Mouse (Mus musculus): ENCODE data around the gene Dnajc6. TPM values are rescaled to one million over a fixed set of nuclear protein-coding genes. Genes with fewer than 3 reads are reported as not detected.

Dnajc6 gene
- polyA plus RNA-seq, 1 experiment from 2014 or later: 0.74 TPM

DNA sequence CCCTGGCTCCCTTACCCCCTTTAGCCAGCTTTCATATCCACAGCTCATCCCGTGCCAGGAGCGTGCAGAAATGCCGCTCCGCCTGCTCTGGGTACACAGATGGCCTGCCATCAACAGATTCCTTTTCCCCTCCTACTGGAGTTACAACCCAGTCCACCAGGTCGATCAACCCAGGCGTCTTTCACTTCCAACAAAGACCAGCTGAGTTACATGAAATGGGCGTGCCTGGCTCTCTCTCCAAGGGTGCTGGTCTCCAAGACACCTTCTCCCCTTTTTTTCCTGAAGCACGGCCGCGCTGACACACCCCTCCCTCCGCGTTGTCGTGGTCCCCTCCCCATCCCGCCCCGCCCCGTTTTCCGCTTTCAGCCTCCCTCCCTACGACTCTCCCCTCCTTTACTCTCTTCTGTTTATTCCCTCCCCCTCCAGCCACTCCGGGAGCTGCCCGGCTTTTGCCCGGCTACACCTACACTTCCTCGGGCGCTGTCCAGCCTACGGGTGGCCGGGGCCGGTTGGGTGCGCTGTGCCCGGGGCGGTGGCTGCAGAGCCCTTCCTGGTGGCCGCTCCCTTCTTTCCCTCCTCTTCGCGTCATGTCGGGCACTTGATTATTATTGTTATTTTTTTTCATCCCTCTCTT is 53.6 kb downstream of the Dnajc6 start:
- under 1% methylated on average over 33 of the region's 33 CpGs for WGBS
- Histone ChIP-seq H3K4me1 (ENCODE audit: control insufficient read depth, insufficient read depth, low read length) (0 out of 2 replicates have a peak, but pooled peaks cover 4% of the 10 kb centered on the region), H3K27ac (ENCODE audit: low read depth, low read length) (no peak overlapping the region), H3K36me3 (ENCODE audit: control insufficient read depth, insufficient read depth, low read length) (no peaks in the 10 kb centered on the region), H3K9ac (ENCODE audit: low read depth, low read length) (no peak overlapping the region), H3K4me3 (ENCODE audit: low read length) (peak overlapping the region; percentile 40), H3K27me3 (ENCODE audit: control insufficient read depth, insufficient read depth, low read length) (peaks cover 14% of the 10 kb centered on the region), H3K4me2 (replicated peaks; ENCODE audit: low read depth, low read length) (peak overlapping the region; percentile 62), H3K9me3 (ENCODE audit: control insufficient read depth, low read length) (no peaks in the 10 kb centered on the region)
- peak; percentile 90 for ATAC-seq (ENCODE audit: low FRiP score, low TSS enrichment)

DNA sequence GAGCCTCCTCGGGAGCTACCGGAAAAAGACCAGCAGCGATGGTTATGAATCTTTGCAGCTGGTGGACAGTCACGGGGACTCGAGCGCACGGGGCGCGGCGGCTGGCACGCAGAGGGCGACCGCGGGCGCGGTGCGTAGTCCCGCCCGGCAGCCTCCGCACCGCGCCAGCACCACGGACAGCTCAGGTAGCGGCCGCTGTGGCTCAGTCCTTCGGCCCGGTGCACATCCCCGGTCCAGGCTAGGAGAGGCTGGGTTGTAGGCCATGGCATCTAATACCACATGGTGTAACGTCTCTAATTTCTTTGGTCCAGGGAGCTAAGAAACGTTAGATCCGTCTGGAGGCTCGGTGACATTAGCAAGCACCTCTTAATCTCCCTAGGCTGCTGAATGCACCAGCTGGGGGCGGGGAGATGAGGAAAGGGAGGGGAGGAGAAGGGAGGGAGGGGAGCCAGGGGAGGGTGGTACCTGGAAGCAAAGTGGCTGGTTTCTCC is 54.3 kb downstream of the Dnajc6 start:
- peak; percentile 95 for ATAC-seq (ENCODE audit: low FRiP score, low TSS enrichment)
- under 1% methylated on average over 32 of the region's 33 CpGs for WGBS
- no peak overlapping the region for H3K9ac ChIP-seq (ENCODE audit: low read depth, low read length)
- peaks cover 14% of the 10 kb centered on the region for H3K27me3 ChIP-seq (ENCODE audit: control insufficient read depth, insufficient read depth, low read length)
- H3K4me3 ChIP-seq (ENCODE audit: low read length): peak overlapping the region; percentile 40
- no peaks in the 10 kb centered on the region for H3K36me3 ChIP-seq (ENCODE audit: control insufficient read depth, insufficient read depth, low read length)
- H3K9me3 ChIP-seq (ENCODE audit: control insufficient read depth, low read length): no peaks in the 10 kb centered on the region
- H3K4me1 ChIP-seq (ENCODE audit: control insufficient read depth, insufficient read depth, low read length): 0 out of 2 replicates have a peak, but pooled peaks cover 4% of the 10 kb centered on the region
- H3K27ac ChIP-seq (ENCODE audit: low read depth, low read length): no peak overlapping the region
- peak overlapping the region; percentile 62 for H3K4me2 ChIP-seq (replicated peaks; ENCODE audit: low read depth, low read length)

DNA sequence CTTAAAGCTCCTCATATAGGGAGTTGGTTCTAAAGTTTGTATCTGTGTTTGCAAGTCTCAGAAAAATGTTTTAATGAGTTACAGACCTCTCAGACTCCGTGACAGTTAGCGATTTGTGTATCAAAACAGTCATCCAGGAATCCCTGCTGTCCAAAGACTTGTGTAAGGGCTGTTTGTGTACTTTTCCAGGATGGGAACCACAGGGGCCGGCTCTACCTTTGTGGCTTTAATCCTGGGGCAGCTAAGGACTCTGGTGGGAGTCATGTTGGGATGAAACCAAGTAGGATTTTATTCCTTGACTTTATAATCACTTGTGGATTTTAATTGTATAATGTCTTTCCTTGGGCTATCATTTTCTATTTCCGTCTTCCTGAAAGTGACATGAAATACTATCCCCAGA is 55.0 kb downstream of the Dnajc6 start:
- Histone ChIP-seq H3K4me1 (ENCODE audit: control insufficient read depth, insufficient read depth, low read length) (0 out of 2 replicates have a peak, but pooled peaks cover 4% of the 10 kb centered on the region), H3K36me3 (ENCODE audit: control insufficient read depth, insufficient read depth, low read length) (no peaks in the 10 kb centered on the region), H3K9me3 (ENCODE audit: control insufficient read depth, low read length) (no peaks in the 10 kb centered on the region), H3K27me3 (ENCODE audit: control insufficient read depth, insufficient read depth, low read length) (peaks cover 14% of the 10 kb centered on the region), H3K4me3 (ENCODE audit: low read length) (no peak overlapping the region), H3K27ac (ENCODE audit: low read depth, low read length) (no peak overlapping the region), H3K4me2 (replicated peaks; ENCODE audit: low read depth, low read length) (no peak overlapping the region), H3K9ac (ENCODE audit: low read depth, low read length) (no peak overlapping the region)
- 14% methylated on average over 4 of the region's 4 CpGs for WGBS
- ATAC-seq (ENCODE audit: low FRiP score, low TSS enrichment): no peak

DNA sequence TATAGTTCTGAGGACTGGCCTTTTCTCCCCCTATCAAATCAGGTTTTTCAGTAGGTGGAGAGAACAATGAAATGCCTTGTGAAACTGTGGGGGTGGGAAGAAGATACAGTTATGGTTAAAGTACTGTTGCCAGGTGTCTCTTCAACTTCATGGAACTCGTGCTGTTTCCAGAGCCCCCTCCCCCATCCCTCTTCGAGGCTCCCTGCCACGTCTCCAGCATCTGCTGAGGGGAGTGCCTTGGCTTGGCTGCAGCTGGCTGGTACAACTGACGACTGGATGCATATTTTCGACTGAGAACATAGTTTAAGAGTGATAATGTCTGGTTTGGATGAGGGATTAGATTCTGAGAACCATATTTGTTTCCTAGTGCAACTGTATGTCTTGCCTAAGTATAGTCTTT is 55.9 kb downstream of the Dnajc6 start:
- Histone ChIP-seq H3K27me3 (ENCODE audit: control insufficient read depth, insufficient read depth, low read length) (peaks cover 14% of the 10 kb centered on the region), H3K4me3 (ENCODE audit: low read length) (no peak overlapping the region), H3K4me2 (replicated peaks; ENCODE audit: low read depth, low read length) (no peak overlapping the region), H3K9ac (ENCODE audit: low read depth, low read length) (no peak overlapping the region), H3K4me1 (ENCODE audit: control insufficient read depth, insufficient read depth, low read length) (0 out of 2 replicates have a peak, but pooled peaks cover 4% of the 10 kb centered on the region), H3K9me3 (ENCODE audit: control insufficient read depth, low read length) (no peaks in the 10 kb centered on the region), H3K36me3 (ENCODE audit: control insufficient read depth, insufficient read depth, low read length) (no peaks in the 10 kb centered on the region), H3K27ac (ENCODE audit: low read depth, low read length) (no peak overlapping the region)
- 20% methylated on average over 5 of the region's 5 CpGs for WGBS
- no peak for ATAC-seq (ENCODE audit: low FRiP score, low TSS enrichment)

DNA sequence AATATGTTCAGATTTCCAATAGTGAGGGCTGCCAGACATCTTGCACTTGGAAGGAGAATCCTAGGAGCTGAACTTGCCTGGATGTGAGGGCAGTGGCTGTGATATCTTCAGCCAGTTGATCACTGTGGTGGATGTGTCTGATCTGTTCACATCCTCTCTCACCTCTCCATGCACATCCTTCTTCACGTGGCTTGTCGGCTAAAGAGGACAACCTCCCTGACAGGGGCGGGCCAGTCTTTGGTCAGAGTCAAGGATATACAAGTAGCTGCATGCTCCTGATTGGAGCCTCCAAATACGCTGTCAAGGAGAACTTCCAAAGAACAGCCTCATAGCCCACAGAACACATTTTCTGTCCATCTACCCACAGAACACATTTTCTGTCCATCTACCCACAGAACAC is 58.6 kb downstream of the Dnajc6 start:
- H3K27ac ChIP-seq (ENCODE audit: low read depth, low read length): no peak overlapping the region
- no peak overlapping the region for H3K4me3 ChIP-seq (ENCODE audit: low read length)
- H3K9ac ChIP-seq (ENCODE audit: low read depth, low read length): no peak overlapping the region
- no peak overlapping the region for H3K4me2 ChIP-seq (replicated peaks; ENCODE audit: low read depth, low read length)
- ATAC-seq (ENCODE audit: low FRiP score, low TSS enrichment): no peak
- H3K9me3 ChIP-seq (ENCODE audit: control insufficient read depth, low read length): no peaks in the 10 kb centered on the region
- H3K36me3 ChIP-seq (ENCODE audit: control insufficient read depth, insufficient read depth, low read length): no peaks in the 10 kb centered on the region
- peaks cover 11% of the 10 kb centered on the region for H3K27me3 ChIP-seq (ENCODE audit: control insufficient read depth, insufficient read depth, low read length)
- 0 out of 2 replicates have a peak, but pooled peaks cover 4% of the 10 kb centered on the region for H3K4me1 ChIP-seq (ENCODE audit: control insufficient read depth, insufficient read depth, low read length)
- 81% methylated on average over 4 of the region's 4 CpGs for WGBS

DNA sequence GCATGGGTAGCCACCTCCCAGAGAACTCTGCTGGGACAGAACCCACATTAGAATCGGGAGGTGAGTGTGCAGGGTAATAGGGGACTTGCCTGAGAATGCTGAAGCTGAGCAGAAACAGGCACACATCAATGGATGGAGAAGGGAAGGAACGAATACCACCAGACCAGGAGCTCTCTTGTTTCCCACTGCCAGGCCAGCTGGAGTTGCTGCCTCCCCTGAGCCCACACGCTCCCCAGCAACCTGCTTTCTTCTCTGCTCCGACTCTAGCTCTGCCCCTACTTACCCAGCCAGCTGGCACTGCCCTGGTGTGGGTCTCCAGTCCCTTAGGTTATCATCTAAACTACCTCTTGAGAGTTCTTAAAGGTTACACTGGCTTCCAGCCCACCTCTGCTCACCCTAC is 63.7 kb downstream of the Dnajc6 start:
- Histone ChIP-seq H3K4me3 (ENCODE audit: low read length) (no peak overlapping the region), H3K9me3 (ENCODE audit: control insufficient read depth, low read length) (no peaks in the 10 kb centered on the region), H3K27me3 (ENCODE audit: control insufficient read depth, insufficient read depth, low read length) (no peaks in the 10 kb centered on the region), H3K9ac (ENCODE audit: low read depth, low read length) (no peak overlapping the region), H3K4me2 (replicated peaks; ENCODE audit: low read depth, low read length) (no peak overlapping the region), H3K36me3 (ENCODE audit: control insufficient read depth, insufficient read depth, low read length) (no peaks in the 10 kb centered on the region), H3K4me1 (ENCODE audit: control insufficient read depth, insufficient read depth, low read length) (no peaks in the 10 kb centered on the region), H3K27ac (ENCODE audit: low read depth, low read length) (no peak overlapping the region)
- 73% methylated on average over 4 of the region's 4 CpGs for WGBS
- ATAC-seq (ENCODE audit: low FRiP score, low TSS enrichment): no peak

DNA sequence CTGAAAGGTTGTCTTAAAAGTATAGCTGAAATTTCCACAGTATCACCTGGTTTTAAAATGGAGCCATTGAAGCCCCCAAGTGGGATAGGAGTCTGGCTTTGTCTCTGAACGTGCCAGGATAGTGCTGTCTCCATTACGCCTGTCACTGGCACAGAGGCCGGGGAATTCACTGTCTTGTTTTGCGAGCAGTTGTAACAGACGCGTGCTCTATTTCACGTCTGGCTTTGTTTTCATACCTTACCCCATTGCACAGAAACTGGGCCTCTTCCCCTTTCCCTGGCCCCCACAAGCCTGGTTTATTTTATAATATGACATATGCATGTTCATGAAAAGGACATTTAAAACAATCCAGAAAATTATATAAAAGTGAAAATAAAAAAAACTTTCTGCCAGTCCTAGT is 66.4 kb downstream of the Dnajc6 start:
- no peaks in the 10 kb centered on the region for H3K9me3 ChIP-seq (ENCODE audit: control insufficient read depth, low read length)
- WGBS: 62% methylated on average over 7 of the region's 7 CpGs
- no peaks in the 10 kb centered on the region for H3K27me3 ChIP-seq (ENCODE audit: control insufficient read depth, insufficient read depth, low read length)
- H3K27ac ChIP-seq (ENCODE audit: low read depth, low read length): no peak overlapping the region
- H3K9ac ChIP-seq (ENCODE audit: low read depth, low read length): no peak overlapping the region
- H3K36me3 ChIP-seq (ENCODE audit: control insufficient read depth, insufficient read depth, low read length): no peaks in the 10 kb centered on the region
- H3K4me2 ChIP-seq (replicated peaks; ENCODE audit: low read depth, low read length): no peak overlapping the region
- no peaks in the 10 kb centered on the region for H3K4me1 ChIP-seq (ENCODE audit: control insufficient read depth, insufficient read depth, low read length)
- no peak for ATAC-seq (ENCODE audit: low FRiP score, low TSS enrichment)
- no peak overlapping the region for H3K4me3 ChIP-seq (ENCODE audit: low read length)

DNA sequence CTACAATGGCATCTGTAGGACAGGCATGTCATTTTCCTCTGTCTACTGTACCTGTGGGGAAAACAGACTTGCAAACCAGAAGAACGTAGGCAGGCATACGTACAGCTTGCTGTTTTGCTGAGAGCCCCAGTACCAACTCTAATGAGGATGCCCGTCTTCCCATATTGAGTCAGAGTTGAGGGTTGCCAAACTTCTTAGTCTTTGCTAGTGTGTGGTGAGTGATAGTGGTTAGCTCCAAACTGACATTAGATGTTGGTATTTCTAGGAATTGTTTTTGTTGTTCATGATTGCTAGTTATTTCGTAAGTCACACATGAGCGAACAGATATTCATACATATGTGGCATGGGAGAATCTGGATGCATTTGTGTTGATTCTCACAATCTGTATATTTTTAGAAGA is 67.2 kb downstream of the Dnajc6 start:
- no peak overlapping the region for H3K4me3 ChIP-seq (ENCODE audit: low read length)
- H3K27ac ChIP-seq (ENCODE audit: low read depth, low read length): no peak overlapping the region
- H3K27me3 ChIP-seq (ENCODE audit: control insufficient read depth, insufficient read depth, low read length): no peaks in the 10 kb centered on the region
- 94% methylated on average over 5 of the region's 5 CpGs for WGBS
- no peak for ATAC-seq (ENCODE audit: low FRiP score, low TSS enrichment)
- no peaks in the 10 kb centered on the region for H3K9me3 ChIP-seq (ENCODE audit: control insufficient read depth, low read length)
- H3K36me3 ChIP-seq (ENCODE audit: control insufficient read depth, insufficient read depth, low read length): no peaks in the 10 kb centered on the region
- H3K4me2 ChIP-seq (replicated peaks; ENCODE audit: low read depth, low read length): no peak overlapping the region
- no peaks in the 10 kb centered on the region for H3K4me1 ChIP-seq (ENCODE audit: control insufficient read depth, insufficient read depth, low read length)
- no peak overlapping the region for H3K9ac ChIP-seq (ENCODE audit: low read depth, low read length)

DNA sequence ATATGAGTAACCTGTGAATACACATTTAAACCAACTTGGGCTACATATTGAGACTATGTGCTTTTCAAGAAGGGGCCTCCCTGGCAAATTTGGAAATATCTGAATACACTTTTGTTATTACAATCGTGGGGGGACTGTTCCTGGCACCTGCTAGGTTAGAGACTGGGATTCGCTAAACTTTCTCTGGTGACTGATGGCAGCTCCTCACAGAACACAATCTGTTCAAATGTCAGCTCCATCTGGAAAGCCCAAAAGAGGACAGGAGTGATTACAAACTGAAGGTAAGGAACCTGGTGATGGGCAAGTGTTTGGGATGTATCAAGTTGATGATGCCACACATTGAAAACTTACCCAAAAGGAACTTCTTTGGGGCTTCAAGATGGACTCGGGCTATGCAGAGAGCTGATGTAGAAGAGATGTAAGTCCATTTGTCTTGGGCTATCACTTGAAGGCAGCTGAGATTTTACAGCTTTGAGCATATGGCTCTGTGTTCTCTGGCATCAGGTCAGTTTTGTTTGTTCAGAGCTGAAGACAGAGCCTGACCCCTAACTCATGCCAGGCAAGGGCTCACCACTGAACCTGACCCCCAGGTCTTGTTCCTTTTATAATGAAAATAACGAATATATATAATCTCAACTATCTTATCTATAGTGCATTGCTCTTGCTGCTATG is 68.4 kb downstream of the Dnajc6 start:
- Histone ChIP-seq H3K9me3 (ENCODE audit: control insufficient read depth, low read length) (no peaks in the 10 kb centered on the region), H3K4me3 (ENCODE audit: low read length) (no peak overlapping the region), H3K4me1 (ENCODE audit: control insufficient read depth, insufficient read depth, low read length) (no peaks in the 10 kb centered on the region), H3K36me3 (ENCODE audit: control insufficient read depth, insufficient read depth, low read length) (no peaks in the 10 kb centered on the region), H3K9ac (ENCODE audit: low read depth, low read length) (no peak overlapping the region), H3K27me3 (ENCODE audit: control insufficient read depth, insufficient read depth, low read length) (no peaks in the 10 kb centered on the region), H3K27ac (ENCODE audit: low read depth, low read length) (no peak overlapping the region), H3K4me2 (replicated peaks; ENCODE audit: low read depth, low read length) (no peak overlapping the region)
- ATAC-seq (ENCODE audit: low FRiP score, low TSS enrichment): no peak
- 81% methylated on average over 4 of the region's 4 CpGs for WGBS

All from kidney, embryonic 14.5 days (tissue).